Mouse (Mus musculus): ENCODE results near the gene Gm5134. TPM values are rescaled to one million over a fixed set of nuclear protein-coding genes. Genes with fewer than 3 reads are reported as not detected.

Gene Gm5134
- polyA plus RNA-seq, 1 experiment from 2014 or later = not detected

DNA sequence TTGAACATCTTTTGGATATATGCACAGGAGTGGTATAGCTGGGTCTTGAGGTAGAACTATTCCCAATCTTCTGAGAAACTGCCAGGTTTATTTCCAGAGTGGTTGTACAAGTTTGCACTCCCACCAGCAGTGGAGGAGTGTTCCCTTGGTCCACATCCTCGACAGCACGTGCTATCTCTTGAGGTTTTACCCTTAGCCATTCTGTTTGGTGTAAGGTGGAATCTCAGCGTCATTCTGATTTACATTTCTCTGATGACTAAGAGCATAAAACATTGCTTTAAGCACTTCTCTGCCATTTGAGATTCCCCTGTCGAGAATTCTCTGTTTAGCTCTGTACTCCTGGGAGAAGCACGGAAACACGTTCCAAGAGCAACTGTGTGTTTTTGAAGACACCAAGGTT, 58.6 kb downstream of the Gm5134 start:
- H3K4me1 ChIP-seq (replicated peaks) = no peaks in the 10 kb centered on the region
- no peaks in the 10 kb centered on the region for H3K9me3 ChIP-seq
- no peak overlapping the region for H3K4me3 ChIP-seq
- H3K36me3 ChIP-seq = no peaks in the 10 kb centered on the region
- no peak for DNase-seq (ENCODE audit: low spot score)
- H3K27ac ChIP-seq = no peak overlapping the region
- H3K27me3 ChIP-seq (ENCODE audit: insufficient read depth, poor library complexity, severe bottlenecking) = no peaks in the 10 kb centered on the region
- 85% methylated on average over 6 of the region's 6 CpGs for WGBS

DNA sequence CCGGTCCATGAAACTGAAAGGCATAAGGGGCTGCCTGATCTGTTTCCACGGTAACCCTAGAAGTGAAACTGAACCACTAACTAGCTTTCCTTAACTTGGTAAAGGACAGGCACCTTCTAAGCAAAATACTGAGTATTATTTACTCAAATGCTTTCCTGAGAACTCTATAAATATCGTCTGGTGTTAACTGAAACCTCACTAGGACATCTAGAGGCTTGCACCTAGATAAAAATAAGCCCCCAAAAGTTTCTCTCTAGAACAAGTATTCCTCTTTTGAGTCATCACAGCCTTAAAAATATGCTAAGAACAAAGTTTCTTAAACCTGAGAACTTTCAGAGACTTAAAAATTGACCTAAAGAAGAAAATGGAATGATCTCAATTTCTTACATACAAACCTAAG, 62.6 kb downstream of the Gm5134 start:
- WGBS = 91% methylated on average over 3 of the region's 3 CpGs
- no peaks in the 10 kb centered on the region for H3K27me3 ChIP-seq (ENCODE audit: insufficient read depth, poor library complexity, severe bottlenecking)
- no peaks in the 10 kb centered on the region for H3K36me3 ChIP-seq
- H3K27ac ChIP-seq = no peak overlapping the region
- DNase-seq (ENCODE audit: low spot score) = no peak
- H3K4me1 ChIP-seq (replicated peaks) = no peaks in the 10 kb centered on the region
- H3K9me3 ChIP-seq = 0 out of 2 replicates have a peak, but pooled peaks cover 2% of the 10 kb centered on the region
- H3K4me3 ChIP-seq = no peak overlapping the region

DNA sequence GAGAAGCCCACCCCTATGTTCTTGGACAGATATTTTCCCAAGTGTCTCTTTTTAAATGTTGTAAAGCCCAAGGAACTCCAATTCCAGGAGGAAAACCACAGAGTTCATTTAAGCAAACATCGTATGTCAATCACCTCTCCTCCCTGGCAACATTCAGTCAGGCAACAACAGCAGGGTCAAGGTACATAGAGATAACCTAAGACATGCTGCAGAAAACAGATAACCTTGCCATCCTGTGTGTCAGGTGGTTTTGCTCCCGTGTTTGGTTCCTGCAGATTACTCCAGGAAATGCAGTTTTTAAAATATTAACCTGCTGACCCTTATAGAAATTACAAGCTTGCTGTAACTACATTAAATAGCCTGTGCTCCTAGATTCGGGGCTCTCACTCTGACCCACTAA, 67.4 kb downstream of the Gm5134 start:
- no peak for DNase-seq (ENCODE audit: low spot score)
- H3K27me3 ChIP-seq (ENCODE audit: insufficient read depth, poor library complexity, severe bottlenecking) = no peaks in the 10 kb centered on the region
- H3K4me1 ChIP-seq (replicated peaks) = no peaks in the 10 kb centered on the region
- no peak overlapping the region for H3K4me3 ChIP-seq
- no peak overlapping the region for H3K27ac ChIP-seq
- 83% methylated on average over 3 of the region's 3 CpGs for WGBS
- 0 out of 2 replicates have a peak, but pooled peaks cover 6% of the 10 kb centered on the region for H3K9me3 ChIP-seq
- H3K36me3 ChIP-seq = no peaks in the 10 kb centered on the region

DNA sequence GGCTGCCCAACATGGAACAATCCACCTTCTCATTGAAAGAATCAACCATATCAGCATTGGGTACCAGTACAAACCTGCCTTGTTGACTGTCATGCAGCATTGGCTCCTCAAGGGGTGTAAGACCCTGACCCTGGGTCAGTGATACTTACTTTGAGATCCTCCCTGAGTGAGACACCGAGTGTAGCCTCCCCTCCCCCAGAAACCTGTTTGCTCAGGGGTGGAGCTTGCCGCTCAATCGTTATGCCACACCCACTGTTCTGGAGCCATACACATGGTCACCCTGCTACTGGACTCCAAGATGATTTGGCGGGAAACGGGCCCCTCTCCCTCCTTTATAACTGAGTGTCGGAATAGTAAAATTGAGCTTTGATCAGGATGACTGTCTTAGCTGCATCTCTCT, 69.6 kb downstream of the Gm5134 start:
- 0 out of 2 replicates have a peak, but pooled peaks cover 6% of the 10 kb centered on the region for H3K9me3 ChIP-seq
- H3K27me3 ChIP-seq (ENCODE audit: insufficient read depth, poor library complexity, severe bottlenecking) = no peaks in the 10 kb centered on the region
- WGBS = 91% methylated on average over 6 of the region's 6 CpGs
- H3K27ac ChIP-seq = no peak overlapping the region
- no peak overlapping the region for H3K4me3 ChIP-seq
- DNase-seq (ENCODE audit: low spot score) = no peak
- peaks cover 5% of the 10 kb centered on the region for H3K4me1 ChIP-seq (replicated peaks)
- no peaks in the 10 kb centered on the region for H3K36me3 ChIP-seq

DNA sequence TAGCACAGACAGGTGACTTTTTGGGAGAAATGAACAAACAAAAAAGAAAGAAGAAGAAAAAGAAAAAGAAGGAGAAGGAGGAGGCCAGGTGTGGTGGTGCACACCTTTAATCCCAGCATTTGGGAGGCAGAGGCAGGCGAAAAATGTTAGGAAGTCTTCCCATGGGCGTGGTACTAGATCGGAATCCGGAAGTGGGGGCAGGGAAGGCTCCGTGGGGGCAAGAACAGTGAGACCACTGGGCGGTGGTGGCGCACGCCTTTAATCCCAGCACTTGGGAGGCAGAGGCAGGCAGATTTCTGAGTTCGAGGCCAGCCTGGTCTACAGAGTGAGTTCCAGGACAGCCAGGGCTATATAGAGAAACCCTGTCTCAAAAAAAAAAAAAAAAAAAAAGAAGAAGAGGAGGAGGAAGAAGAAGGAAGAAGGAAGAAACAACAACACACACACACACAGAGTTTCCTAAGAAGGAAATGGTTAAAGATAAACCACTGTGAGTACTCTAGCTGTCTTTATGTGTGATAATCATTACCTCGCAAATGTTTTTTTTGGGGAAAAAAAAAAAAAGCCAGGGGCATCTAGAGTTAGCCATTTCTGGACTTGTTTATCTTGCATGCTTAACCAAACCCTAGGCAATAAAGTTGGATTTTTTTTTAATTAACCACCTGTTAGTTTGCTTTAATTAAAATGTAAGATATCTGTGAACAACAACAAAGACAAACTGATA, 71.3 kb downstream of the Gm5134 start:
- DNase-seq (ENCODE audit: low spot score) = no peak
- H3K9me3 ChIP-seq = 0 out of 2 replicates have a peak, but pooled peaks cover 3% of the 10 kb centered on the region
- H3K27me3 ChIP-seq (ENCODE audit: insufficient read depth, poor library complexity, severe bottlenecking) = no peaks in the 10 kb centered on the region
- peaks cover 5% of the 10 kb centered on the region for H3K4me1 ChIP-seq (replicated peaks)
- 94% methylated on average over 10 of the region's 10 CpGs for WGBS
- no peak overlapping the region for H3K27ac ChIP-seq
- no peaks in the 10 kb centered on the region for H3K36me3 ChIP-seq
- H3K4me3 ChIP-seq = no peak overlapping the region

DNA sequence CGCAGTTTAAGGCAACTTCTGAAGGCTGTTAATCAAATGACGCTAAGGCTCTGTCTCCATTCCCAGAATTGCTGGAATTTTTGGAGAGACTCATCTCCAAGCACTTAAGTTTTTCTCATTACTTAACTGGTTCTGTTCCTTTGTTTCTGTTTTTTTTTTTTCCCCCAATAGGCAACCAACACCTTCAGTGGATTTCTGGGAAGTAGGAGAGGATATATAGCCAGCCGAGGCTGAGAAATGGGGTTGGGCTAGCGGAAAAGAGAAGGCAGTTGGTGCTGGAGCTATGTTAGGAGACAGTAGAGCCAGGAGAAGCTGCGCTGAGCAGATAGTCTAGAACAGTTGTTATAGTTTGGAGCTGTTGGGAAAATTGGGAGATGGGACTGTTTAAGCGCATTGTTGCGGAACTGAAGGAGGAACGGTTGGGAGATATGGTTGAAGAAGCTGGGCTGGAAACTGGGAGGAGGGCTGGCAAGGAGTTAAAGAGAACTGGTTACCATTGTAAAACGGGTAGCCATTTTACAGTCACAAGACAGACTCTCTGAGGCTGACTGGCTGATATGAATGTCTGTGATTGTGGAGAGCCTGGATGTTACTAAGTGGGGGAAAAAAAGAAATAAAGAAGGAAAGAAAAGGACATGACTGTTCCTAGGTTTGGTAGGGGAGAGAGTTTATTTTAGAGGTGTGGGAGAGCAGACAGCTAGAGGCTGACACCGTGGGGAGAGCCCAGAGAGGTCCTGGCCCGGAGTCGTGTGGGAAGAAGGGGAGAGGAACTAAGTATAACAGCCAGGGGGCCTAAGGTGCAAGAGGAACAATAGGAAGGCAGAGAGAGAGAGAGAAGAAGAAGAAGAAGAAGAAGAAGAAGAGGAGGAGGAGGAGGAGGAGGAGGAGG, 73.1 kb downstream of the Gm5134 start:
- Histone ChIP-seq H3K4me3 (no peak overlapping the region), H3K27ac (no peak overlapping the region), H3K9me3 (0 out of 2 replicates have a peak, but pooled peaks cover 3% of the 10 kb centered on the region), H3K36me3 (no peaks in the 10 kb centered on the region), H3K27me3 (ENCODE audit: insufficient read depth, poor library complexity, severe bottlenecking) (no peaks in the 10 kb centered on the region), H3K4me1 (replicated peaks) (peaks cover 11% of the 10 kb centered on the region)
- DNase-seq (ENCODE audit: low spot score) = no peak
- WGBS = 69% methylated on average over 12 of the region's 12 CpGs

DNA sequence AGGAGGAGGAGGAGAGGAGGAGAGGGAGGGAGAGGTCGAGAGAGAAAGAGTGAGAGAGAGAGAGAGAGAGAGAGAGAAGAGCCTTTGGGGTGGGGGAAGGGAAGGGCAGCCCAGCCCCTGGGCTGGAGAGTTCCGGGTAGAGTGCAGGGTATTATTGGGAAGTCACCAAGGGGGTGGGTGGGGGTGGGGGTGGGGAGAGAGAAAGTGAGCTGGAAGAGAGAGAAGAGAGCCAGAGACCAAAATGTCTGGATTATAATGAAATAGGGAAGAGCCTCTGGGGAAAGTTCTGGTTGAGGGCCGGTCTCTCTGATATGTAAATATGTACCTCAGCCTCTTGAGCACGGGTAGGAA, 73.7 kb downstream of the Gm5134 start:
- Histone ChIP-seq H3K4me1 (replicated peaks) (peaks cover 11% of the 10 kb centered on the region), H3K27me3 (ENCODE audit: insufficient read depth, poor library complexity, severe bottlenecking) (no peaks in the 10 kb centered on the region), H3K27ac (no peak overlapping the region), H3K9me3 (0 out of 2 replicates have a peak, but pooled peaks cover 3% of the 10 kb centered on the region), H3K4me3 (no peak overlapping the region), H3K36me3 (no peaks in the 10 kb centered on the region)
- 18% methylated on average over 4 of the region's 4 CpGs for WGBS
- no peak for DNase-seq (ENCODE audit: low spot score)

DNA sequence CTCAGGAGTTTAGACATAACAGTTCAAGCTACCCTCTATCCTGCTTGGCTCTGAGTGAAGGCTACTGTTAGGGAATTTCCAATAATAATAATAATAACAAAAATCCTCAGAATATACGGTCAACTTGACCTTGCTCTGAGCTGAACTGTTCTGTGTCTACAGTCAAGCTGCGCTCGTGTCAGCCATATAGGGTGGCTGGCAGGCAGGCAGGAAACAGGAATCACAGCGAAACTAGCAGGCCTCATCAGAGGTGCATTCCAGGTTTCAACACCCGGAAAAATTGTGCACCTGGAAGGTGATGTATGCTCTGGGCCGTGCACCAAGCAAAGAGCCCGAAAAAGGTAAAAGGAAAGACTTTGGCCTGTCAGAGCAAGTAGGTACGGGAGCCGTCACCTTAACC, 74.1 kb downstream of the Gm5134 start:
- Histone ChIP-seq H3K4me1 (replicated peaks) (peaks cover 15% of the 10 kb centered on the region), H3K4me3 (no peak overlapping the region), H3K27ac (no peak overlapping the region), H3K36me3 (no peaks in the 10 kb centered on the region), H3K9me3 (0 out of 2 replicates have a peak, but pooled peaks cover 3% of the 10 kb centered on the region), H3K27me3 (ENCODE audit: insufficient read depth, poor library complexity, severe bottlenecking) (no peaks in the 10 kb centered on the region)
- no peak for DNase-seq (ENCODE audit: low spot score)
- 77% methylated on average over 9 of the region's 9 CpGs for WGBS

DNA sequence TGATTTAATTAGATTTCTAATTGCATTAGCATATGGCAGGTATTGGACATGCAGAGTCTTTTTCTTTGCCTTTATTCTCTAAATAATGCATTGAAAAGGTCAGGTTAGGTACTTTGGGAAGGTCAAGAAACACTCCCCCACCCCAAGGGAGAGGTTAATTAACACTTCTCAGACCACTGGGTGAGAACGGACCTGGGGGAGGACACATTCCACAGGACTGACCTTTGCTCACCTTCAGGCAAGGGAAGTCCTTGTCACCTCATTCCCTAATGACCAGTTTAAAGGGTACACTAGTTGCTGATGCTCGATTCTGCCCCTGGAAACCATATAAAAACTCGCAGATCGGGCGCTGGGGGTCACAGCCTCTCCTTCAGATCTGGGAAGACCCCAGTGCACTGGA, 75.0 kb downstream of the Gm5134 start:
- WGBS = 56% methylated on average over 5 of the region's 5 CpGs
- H3K9me3 ChIP-seq = 0 out of 2 replicates have a peak, but pooled peaks cover 2% of the 10 kb centered on the region
- DNase-seq (ENCODE audit: low spot score) = no peak
- no peak overlapping the region for H3K4me3 ChIP-seq
- H3K4me1 ChIP-seq (replicated peaks) = peaks cover 23% of the 10 kb centered on the region
- peaks cover 7% of the 10 kb centered on the region; the same call in 1 of the 2 replicates for H3K36me3 ChIP-seq
- H3K27ac ChIP-seq = no peak overlapping the region
- no peaks in the 10 kb centered on the region for H3K27me3 ChIP-seq (ENCODE audit: insufficient read depth, poor library complexity, severe bottlenecking)

DNA sequence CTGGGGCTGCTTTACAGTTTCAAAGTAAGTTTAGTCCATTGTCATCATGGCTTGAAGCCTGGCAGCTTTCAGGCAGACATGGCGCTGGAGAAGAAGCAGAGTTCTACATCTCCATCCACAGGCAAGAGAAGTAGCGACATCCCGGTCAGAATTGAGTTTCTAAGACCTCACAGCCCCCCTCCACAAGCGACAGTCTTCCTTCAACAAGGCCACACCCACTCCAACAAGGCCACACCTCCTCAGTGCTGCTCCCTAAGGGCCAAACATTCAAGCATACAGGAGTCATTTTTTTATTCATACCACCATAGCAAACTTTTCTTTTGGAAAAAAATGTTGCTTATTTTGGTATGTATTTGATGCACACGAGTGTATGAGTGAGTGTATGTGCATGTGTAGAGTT, 76.2 kb downstream of the Gm5134 start:
- H3K36me3 ChIP-seq = peaks cover 18% of the 10 kb centered on the region
- 61% methylated on average over 5 of the region's 5 CpGs for WGBS
- no peak overlapping the region for H3K4me3 ChIP-seq
- no peak for DNase-seq (ENCODE audit: low spot score)
- no peaks in the 10 kb centered on the region for H3K9me3 ChIP-seq
- peaks cover 23% of the 10 kb centered on the region for H3K4me1 ChIP-seq (replicated peaks)
- H3K27me3 ChIP-seq (ENCODE audit: insufficient read depth, poor library complexity, severe bottlenecking) = no peaks in the 10 kb centered on the region
- H3K27ac ChIP-seq = no peak overlapping the region

DNA sequence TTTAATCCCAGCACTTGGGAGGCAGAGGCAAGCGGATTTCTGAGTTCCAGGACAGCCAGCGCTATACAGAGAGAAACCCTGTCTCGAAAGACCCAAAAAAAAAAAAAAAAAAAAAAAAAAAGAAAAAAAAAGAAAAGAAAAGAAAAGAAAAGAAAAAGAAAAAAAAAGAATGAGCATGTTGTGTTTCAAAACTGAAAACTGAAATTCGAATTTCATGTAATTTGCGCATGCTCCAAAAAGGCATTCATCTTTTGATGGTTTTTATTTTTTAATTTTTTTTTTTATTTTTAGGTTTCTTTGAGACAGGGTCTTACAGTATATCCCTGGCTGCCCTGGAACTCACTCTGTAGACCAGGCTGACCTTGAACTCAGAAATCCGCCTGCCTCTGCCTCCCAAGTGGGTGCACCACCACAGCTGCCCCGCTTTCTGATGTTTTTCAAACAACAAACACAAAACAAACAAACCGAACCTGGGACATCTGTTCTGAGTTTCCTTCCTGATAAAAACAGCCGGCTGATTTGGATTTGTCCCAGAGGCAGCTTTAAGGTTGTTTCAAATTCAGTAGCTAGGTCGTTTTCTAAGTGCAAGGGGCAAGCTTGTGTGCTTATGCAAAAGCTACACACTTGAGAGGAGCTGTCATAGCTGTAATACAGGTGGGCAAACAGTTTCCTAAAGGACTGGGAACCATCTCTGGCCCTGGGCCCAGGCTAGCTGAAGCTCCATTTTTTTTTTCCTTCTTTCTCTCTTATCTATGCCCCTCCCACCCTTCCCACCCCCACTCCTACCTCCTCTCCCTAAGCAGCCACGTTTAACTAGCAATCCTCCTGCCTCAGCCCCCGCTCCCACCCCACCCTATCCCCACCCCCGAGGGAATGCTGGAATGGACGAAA, 77.4 kb downstream of the Gm5134 start:
- no peaks in the 10 kb centered on the region for H3K9me3 ChIP-seq
- peak overlapping the region; percentile 99 for H3K27ac ChIP-seq
- H3K36me3 ChIP-seq = peaks cover 29% of the 10 kb centered on the region
- H3K4me1 ChIP-seq (replicated peaks) = peaks cover 23% of the 10 kb centered on the region
- WGBS = 55% methylated on average over 14 of the region's 14 CpGs
- H3K4me3 ChIP-seq = peak overlapping the region; percentile 93
- H3K27me3 ChIP-seq (ENCODE audit: insufficient read depth, poor library complexity, severe bottlenecking) = no peaks in the 10 kb centered on the region
- DNase-seq (ENCODE audit: low spot score) = no peak

DNA sequence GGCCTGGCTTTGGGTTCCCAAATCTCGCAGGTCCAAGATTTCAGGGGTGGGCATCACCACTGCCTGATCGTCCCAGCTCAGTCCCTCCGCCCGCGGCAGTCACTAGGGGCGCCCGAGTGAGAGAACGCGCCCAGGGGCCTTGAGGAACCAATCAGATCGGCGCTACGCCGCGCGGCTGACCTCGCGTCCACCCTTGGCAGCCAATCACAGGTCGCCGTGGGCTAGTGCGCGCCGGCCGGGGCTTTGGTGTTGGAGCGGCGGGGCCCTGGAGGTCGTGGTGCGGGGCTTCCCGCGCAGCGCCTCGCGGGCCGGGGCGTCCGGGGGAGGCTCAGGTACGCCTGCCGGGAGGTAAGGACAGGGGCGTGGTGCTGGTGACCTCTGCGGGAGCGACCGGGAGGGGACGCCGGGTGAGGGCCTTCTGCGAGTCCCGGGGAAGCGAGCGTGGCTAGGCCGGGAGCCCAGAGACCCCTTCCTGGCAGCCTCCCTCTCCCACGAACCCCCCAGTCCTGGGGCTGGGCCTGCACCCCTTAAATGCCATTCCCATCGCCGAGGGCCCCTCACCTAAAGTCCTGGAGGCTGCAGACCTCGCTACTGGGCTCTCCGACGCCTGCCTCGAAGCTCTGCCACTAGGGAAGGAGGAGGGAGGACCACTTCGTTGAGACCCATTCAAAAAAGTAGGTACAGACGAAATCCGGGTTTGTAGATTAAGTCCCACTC, 78.2 kb downstream of the Gm5134 start, which contains the start of gene Zfp280b:
TSS of gene Zfp280b (plus strand) at position 249 of the 717 bp plus-strand sequence.
- Histone ChIP-seq H3K9me3 (no peaks in the 10 kb centered on the region), H3K27me3 (ENCODE audit: insufficient read depth, poor library complexity, severe bottlenecking) (no peaks in the 10 kb centered on the region), H3K36me3 (peaks cover 37% of the 10 kb centered on the region), H3K27ac (peak within 1 kb of the TSS; percentile 99), H3K4me3 (peak within 1 kb of the TSS; percentile 93), H3K4me1 (replicated peaks) (peaks cover 23% of the 10 kb centered on the region)
- under 1% methylated on average over 58 of the region's 58 CpGs for WGBS
- DNase-seq (ENCODE audit: low spot score) = peak; percentile 97

All from hindbrain, embryonic 10.5 days (tissue).